Mouse (Mus musculus): ENCODE measurements around the gene Gdnf.

- TF ChIP-seq CTCF (IDR thresholded peaks at IDR 0.05; ENCODE audit: low read depth): no peak
- no peak for TF ChIP-seq EP300 (optimal IDR thresholded peaks at IDR 0.05)
These were observed 46.8 kb downstream of the Gdnf start for GRCm38 (mm10) chr15:7857418-7857817.

Data from stomach, postnatal 0 days (tissue).